Mouse (Mus musculus) kidney, postnatal 25 days (tissue): ENCODE measurements around the gene St8sia1.

ENCODE experiments used
- DNase-seq, 2 experiments: peaks; one replicate each; pipeline ENCODE4 v3.0.0; 2021; ENCODE audit warnings: mixed read lengths in 2 of 2

The St8sia1 gene

GRCm38 (mm10) chr6:142863881-142864280 lies 100.4 kb downstream of the St8sia1 start:
- no peak for DNase-seq

- DNase-seq, result no peak
Observed at GRCm38 (mm10) chr6:142862265-142862664, 102.0 kb downstream of the St8sia1 start.

GRCm38 (mm10) chr6:142860396-142860795 lies 103.9 kb downstream of the St8sia1 start:
- no peak for DNase-seq

GRCm38 (mm10) chr6:142859946-142860345 lies 104.3 kb downstream of the St8sia1 start:
- no peak for DNase-seq

- DNase-seq, result peak in 1 of 2 experiments; percentile 47
Observed at GRCm38 (mm10) chr6:142858937-142859336, 105.3 kb downstream of the St8sia1 start.

- DNase-seq, result no peak
Observed at GRCm38 (mm10) chr6:142856258-142856874, 107.9 kb downstream of the St8sia1 start.

- DNase-seq, result no peak
Observed at GRCm38 (mm10) chr6:142855761-142856160, 108.5 kb downstream of the St8sia1 start.

- no peak for DNase-seq
Observed at GRCm38 (mm10) chr6:142852419-142853377, 111.6 kb downstream of the St8sia1 start.

- no peak for DNase-seq
Observed at GRCm38 (mm10) chr6:142850436-142850835, 113.8 kb downstream of the St8sia1 start.

GRCm38 (mm10) chr6:142849326-142849725 lies 114.9 kb downstream of the St8sia1 start:
- no peak for DNase-seq

- DNase-seq, result no peak
Observed at GRCm38 (mm10) chr6:142847914-142848674, 116.2 kb downstream of the St8sia1 start.

- no peak for DNase-seq
Observed at GRCm38 (mm10) chr6:142846855-142847254, 117.4 kb downstream of the St8sia1 start.

GRCm38 (mm10) chr6:142845066-142845465 lies 119.2 kb downstream of the St8sia1 start:
- no peak for DNase-seq

GRCm38 (mm10) chr6:142844061-142844460 lies 120.2 kb downstream of the St8sia1 start:
- DNase-seq, result no peak

GRCm38 (mm10) chr6:142838501-142838900 lies 125.8 kb downstream of the St8sia1 start:
- no peak for DNase-seq

GRCm38 (mm10) chr6:142837326-142837725 lies 126.9 kb downstream of the St8sia1 start:
- DNase-seq, result no peak

- DNase-seq, result no peak
Observed at GRCm38 (mm10) chr6:142835726-142836125, 128.5 kb downstream of the St8sia1 start.

- DNase-seq, result no peak
Observed at GRCm38 (mm10) chr6:142834911-142835310, 129.3 kb downstream of the St8sia1 start.

GRCm38 (mm10) chr6:142831706-142832105 lies 132.5 kb downstream of the St8sia1 start:
- DNase-seq, result no peak

GRCm38 (mm10) chr6:142831243-142831642 lies 133.0 kb downstream of the St8sia1 start:
- no peak for DNase-seq

- peak; percentile 40 to 70 for DNase-seq
Observed at GRCm38 (mm10) chr6:142830221-142830620, 134.0 kb downstream of the St8sia1 start.

- no peak for DNase-seq
Observed at GRCm38 (mm10) chr6:142825449-142825848, 138.8 kb downstream of the St8sia1 start.
